Mouse (Mus musculus) neural tube, embryonic 12.5 days (tissue): ENCODE measurements around the gene Ifitm5. TPM values are rescaled to one million over a fixed set of nuclear protein-coding genes. Genes with fewer than 3 reads are reported as not detected.

Source experiments
- ATAC-seq: fragments of 200-750 bp; cut with Nextera tagmentation; 2 replicates; pipeline ENCODE4 v1.8.0; 2017; ENCODE audit warnings: low read depth, mild to moderate bottlenecking, moderate TSS enrichment, moderate library complexity; ENCODE audit not compliant: low FRiP score
- H3K27ac ChIP-seq: fragments of 300-500 bp; sonication (generic); 2 replicates; pipeline ENCODE4 v1.5.1; 2016
- H3K27me3 ChIP-seq: fragments of 300-500 bp; sonication (generic); replicated peaks from 2 replicates; pipeline ENCODE4 v1.6.1; 2016; ENCODE audit warnings: mild to moderate bottlenecking
- H3K36me3 ChIP-seq: fragments of 300-500 bp; sonication (generic); 2 replicates; pipeline ENCODE4 v1.6.1; 2016; ENCODE audit warnings: mild to moderate bottlenecking
- H3K4me1 ChIP-seq: fragments of 300-500 bp; sonication (generic); 2 replicates; pipeline ENCODE4 v1.6.1; 2016
- H3K4me2 ChIP-seq: fragments of 300-500 bp; sonication (generic); replicated peaks from 2 replicates; pipeline ENCODE4 v1.6.1; 2016; ENCODE audit warnings: mild to moderate bottlenecking
- H3K4me3 ChIP-seq: fragments of 300-500 bp; sonication (generic); 2 replicates; pipeline ENCODE4 v1.5.1; 2016
- H3K9ac ChIP-seq: fragments of 300-500 bp; sonication (generic); 2 replicates; pipeline ENCODE4 v1.6.1; 2016; ENCODE audit warnings: mild to moderate bottlenecking
- H3K9me3 ChIP-seq: fragments of 300-500 bp; sonication (generic); 2 replicates; pipeline ENCODE4 v1.6.1; 2016; ENCODE audit warnings: mild to moderate bottlenecking
- WGBS: fragments of 180-500 bp; shearing (Covaris S2); methylation state at CpG from one replicate; pipeline ENCODE4 v1.1.7; 2016; 5-methylcytosine and 5-hydroxymethylcytosine counted together
- polyA plus RNA-seq: library from polyadenylated mRNA; unstranded; fragments of >200 nt; fragmentation: Nextera tagmentation; extraction: Ambion mirVana; gene quantifications from 2 replicates; pipeline ENCODE4 v1.2.1, GENCODE M21; 2016

Ifitm5 gene
- polyA plus RNA-seq, 1 experiment from 2014 or later = 1.6 TPM

GRCm38 (mm10) chr7:140959181-140959901, 9.2 kb upstream of the Ifitm5 start:
- Histone ChIP-seq H3K4me3 (no peak overlapping the region), H3K4me1 (peaks cover 17% of the 10 kb centered on the region), H3K4me2 (0 out of 2 replicates have a peak overlapping the region, but pooled peaks have one; percentile 0), H3K27ac (no peak overlapping the region), H3K36me3 (no peaks in the 10 kb centered on the region), H3K9me3 (no peaks in the 10 kb centered on the region), H3K9ac (no peak overlapping the region), H3K27me3 (no peaks in the 10 kb centered on the region)
- ATAC-seq = 0 out of 2 replicates have a peak, but pooled peaks have one; percentile 41
- 2% methylated on average over 9 of the region's 9 CpGs for WGBS

- H3K36me3 ChIP-seq = no peaks in the 10 kb centered on the region
- H3K27me3 ChIP-seq = no peaks in the 10 kb centered on the region
- H3K4me1 ChIP-seq = peaks cover 20% of the 10 kb centered on the region
- H3K4me3 ChIP-seq = no peak overlapping the region
- 58% methylated on average over 6 of the region's 6 CpGs for WGBS
- no peak overlapping the region for H3K9ac ChIP-seq
- no peaks in the 10 kb centered on the region for H3K9me3 ChIP-seq
- no peak for ATAC-seq
- no peak overlapping the region for H3K27ac ChIP-seq
- H3K4me2 ChIP-seq = no peak overlapping the region
These were observed 6.4 kb upstream of the Ifitm5 start for GRCm38 (mm10) chr7:140956556-140956869.

- peak within 1 kb of the TSS; percentile 41 for H3K4me3 ChIP-seq
- ATAC-seq = 0 out of 2 replicates have a peak, but pooled peaks have one; percentile 34
- H3K36me3 ChIP-seq = no peaks in the 10 kb centered on the region
- H3K9me3 ChIP-seq = no peaks in the 10 kb centered on the region
- peak within 1 kb of the TSS; percentile 60 for H3K4me2 ChIP-seq
- H3K9ac ChIP-seq = peak within 1 kb of the TSS; percentile 45
- WGBS = 20% methylated on average over 11 of the region's 11 CpGs
- no peak within 1 kb of the TSS for H3K27ac ChIP-seq
- H3K4me1 ChIP-seq = peaks cover 25% of the 10 kb centered on the region
- H3K27me3 ChIP-seq = no peaks in the 10 kb centered on the region
These were observed 5.9 kb upstream of the Ifitm5 start, which contains the start of the genes Gm45717 and Ifitm2 for GRCm38 (mm10) chr7:140955758-140956555. Gm45717 (minus strand) TSS chr7:140955937. Ifitm2 (minus strand) TSS chr7:140955987.

GRCm38 (mm10) chr7:140955342-140955741, 5.3 kb upstream of the Ifitm5 start:
- H3K4me3 ChIP-seq = peak overlapping the region; percentile 41
- H3K9ac ChIP-seq = peak overlapping the region; percentile 45
- 18% methylated on average over 17 of the region's 17 CpGs for WGBS
- no peaks in the 10 kb centered on the region for H3K27me3 ChIP-seq
- ATAC-seq = 0 out of 2 replicates have a peak, but pooled peaks have one; percentile 23
- no peaks in the 10 kb centered on the region for H3K36me3 ChIP-seq
- peak overlapping the region; percentile 60 for H3K4me2 ChIP-seq
- no peak overlapping the region for H3K27ac ChIP-seq
- no peaks in the 10 kb centered on the region for H3K9me3 ChIP-seq
- H3K4me1 ChIP-seq = peaks cover 31% of the 10 kb centered on the region

GRCm38 (mm10) chr7:140954733-140955071, 4.6 kb upstream of the Ifitm5 start:
- peak overlapping the region; percentile 41; the same call in 1 of the 2 replicates for H3K4me3 ChIP-seq
- WGBS = 8% methylated on average over 9 of the region's 9 CpGs
- H3K9ac ChIP-seq = no peak overlapping the region
- no peaks in the 10 kb centered on the region for H3K9me3 ChIP-seq
- H3K4me1 ChIP-seq = peaks cover 36% of the 10 kb centered on the region
- no peaks in the 10 kb centered on the region for H3K27me3 ChIP-seq
- peak overlapping the region; percentile 60 for H3K4me2 ChIP-seq
- H3K36me3 ChIP-seq = no peaks in the 10 kb centered on the region
- no peak for ATAC-seq
- no peak overlapping the region for H3K27ac ChIP-seq

GRCm38 (mm10) chr7:140953800-140954732, 4.0 kb upstream of the Ifitm5 start:
- ATAC-seq = no peak
- Histone ChIP-seq H3K27ac (no peak overlapping the region), H3K4me1 (peaks cover 30% of the 10 kb centered on the region)

GRCm38 (mm10) chr7:140953133-140953532, 3.0 kb upstream of the Ifitm5 start:
- Histone ChIP-seq H3K36me3 (peaks cover 6% of the 10 kb centered on the region; the same call in 1 of the 2 replicates), H3K9me3 (no peaks in the 10 kb centered on the region), H3K4me1 (peaks cover 23% of the 10 kb centered on the region), H3K27ac (no peak overlapping the region), H3K4me2 (no peak overlapping the region), H3K27me3 (no peaks in the 10 kb centered on the region), H3K9ac (no peak overlapping the region), H3K4me3 (no peak overlapping the region)
- 89% methylated on average over 11 of the region's 11 CpGs for WGBS
- no peak for ATAC-seq

More at GRCm38 (mm10) chr7:140953800-140954732, 4.0 kb upstream of the Ifitm5 start:
- H3K4me3 ChIP-seq = peak overlapping the region; percentile 41; the same call in 1 of the 2 replicates
- no peak overlapping the region for H3K9ac ChIP-seq
- peak overlapping the region; percentile 60 for H3K4me2 ChIP-seq
- H3K36me3 ChIP-seq = no peaks in the 10 kb centered on the region
- H3K9me3 ChIP-seq = no peaks in the 10 kb centered on the region
- no peaks in the 10 kb centered on the region for H3K27me3 ChIP-seq
- WGBS = 70% methylated on average over 15 of the region's 15 CpGs

GRCm38 (mm10) chr7:140952441-140952840, 2.4 kb upstream of the Ifitm5 start:
- Histone ChIP-seq H3K4me3 (no peak overlapping the region), H3K4me1 (peaks cover 23% of the 10 kb centered on the region), H3K9me3 (no peaks in the 10 kb centered on the region), H3K27me3 (no peaks in the 10 kb centered on the region), H3K27ac (no peak overlapping the region), H3K4me2 (no peak overlapping the region), H3K36me3 (peaks cover 11% of the 10 kb centered on the region), H3K9ac (no peak overlapping the region)
- WGBS = 86% methylated on average over 7 of the region's 7 CpGs
- ATAC-seq = no peak

- Histone ChIP-seq H3K9me3 (no peaks in the 10 kb centered on the region), H3K4me1 (peaks cover 23% of the 10 kb centered on the region), H3K27me3 (no peaks in the 10 kb centered on the region), H3K36me3 (peaks cover 11% of the 10 kb centered on the region), H3K4me3 (no peak overlapping the region), H3K9ac (no peak overlapping the region), H3K4me2 (0 out of 2 replicates have a peak overlapping the region, but pooled peaks have one; percentile 1), H3K27ac (no peak overlapping the region)
- ATAC-seq = no peak
- WGBS = 77% methylated on average over 6 of the region's 6 CpGs
These were observed 1.7 kb upstream of the Ifitm5 start for GRCm38 (mm10) chr7:140951765-140952164.

- peaks cover 11% of the 10 kb centered on the region for H3K36me3 ChIP-seq
- ATAC-seq = no peak; the same call in 1 of the 2 replicates
- no peak overlapping the region for H3K27ac ChIP-seq
- 36% methylated on average over 8 of the region's 8 CpGs for WGBS
- no peaks in the 10 kb centered on the region for H3K27me3 ChIP-seq
- no peak overlapping the region for H3K4me3 ChIP-seq
- no peaks in the 10 kb centered on the region for H3K9me3 ChIP-seq
- H3K4me1 ChIP-seq = peaks cover 23% of the 10 kb centered on the region
- peak overlapping the region; percentile 1; the same call in 1 of the 2 replicates for H3K4me2 ChIP-seq
- no peak overlapping the region for H3K9ac ChIP-seq
These were observed 960 bp upstream of the Ifitm5 start for GRCm38 (mm10) chr7:140951051-140951450.

- 89% methylated on average over 6 of the region's 6 CpGs for WGBS
- Histone ChIP-seq H3K9ac (no peak overlapping the region), H3K36me3 (peaks cover 11% of the 10 kb centered on the region), H3K27ac (no peak overlapping the region), H3K4me2 (no peak overlapping the region), H3K4me1 (peaks cover 19% of the 10 kb centered on the region), H3K4me3 (no peak overlapping the region), H3K9me3 (no peaks in the 10 kb centered on the region), H3K27me3 (no peaks in the 10 kb centered on the region)
- ATAC-seq = no peak
These were observed 836 bp downstream of the Ifitm5 start for GRCm38 (mm10) chr7:140949255-140949654.
